Mouse (Mus musculus): Measurements from ENCODE around the gene Impg1.
"Not testable (repeated sequence)": the region's sequence is repeated elsewhere in the genome, so short reads cannot be mapped to it uniquely, and the experiment has no call there.

The Impg1 gene

GRCm38 (mm10) chr9:80344451-80345000 is 120.8 kb downstream of the Impg1 start:
- DNase-seq (ENCODE audit: low read depth, low spot score), result no peak

DNA sequence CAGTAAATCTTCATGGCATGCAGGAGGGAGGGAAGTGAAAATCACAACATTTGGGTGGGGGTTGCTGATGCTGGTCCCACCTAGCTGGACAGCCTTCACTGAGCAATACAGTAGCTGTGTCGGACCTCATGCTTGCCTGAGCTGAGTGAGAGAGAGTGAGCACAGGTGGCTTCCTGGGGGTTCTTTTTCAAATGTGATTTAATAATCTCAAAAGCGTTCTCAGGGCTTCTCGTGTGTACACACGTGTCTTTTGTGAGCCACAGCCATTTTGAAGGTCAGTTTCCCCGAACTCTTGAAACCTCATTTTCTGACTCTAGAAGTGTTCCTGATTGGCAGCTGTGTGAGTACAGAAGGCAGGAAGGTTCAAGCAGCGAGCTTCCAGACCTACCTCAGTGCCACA is 122.8 kb downstream of the Impg1 start:
- DNase-seq (ENCODE audit: low read depth, low spot score), result no peak

GRCm38 (mm10) chr9:80341756-80342155 is 123.5 kb downstream of the Impg1 start:
- no peak for DNase-seq (ENCODE audit: low read depth, low spot score)

GRCm38 (mm10) chr9:80340927-80341326 is 124.4 kb downstream of the Impg1 start:
- no peak for DNase-seq (ENCODE audit: low read depth, low spot score)

DNA sequence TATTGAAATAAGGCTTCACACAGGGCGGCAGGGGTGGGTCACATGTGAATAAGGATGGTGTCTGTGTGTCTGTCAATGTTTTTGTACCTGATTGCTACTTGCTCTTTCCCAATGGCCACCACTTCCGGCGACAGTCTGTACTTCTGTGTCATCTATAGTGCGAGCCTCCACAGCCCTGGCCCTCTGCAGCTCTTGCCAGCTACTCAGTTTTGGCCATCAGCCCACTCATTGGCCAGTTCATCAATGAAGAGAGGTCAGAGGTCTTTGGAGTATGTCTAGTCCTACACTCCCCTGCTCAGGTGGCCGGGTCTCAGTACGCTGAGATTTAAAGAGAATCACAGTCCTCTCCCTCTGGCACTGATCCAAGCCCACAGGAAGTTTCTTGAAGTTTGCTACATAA is 127.3 kb downstream of the Impg1 start:
- no peak for DNase-seq (ENCODE audit: low read depth, low spot score)

DNA sequence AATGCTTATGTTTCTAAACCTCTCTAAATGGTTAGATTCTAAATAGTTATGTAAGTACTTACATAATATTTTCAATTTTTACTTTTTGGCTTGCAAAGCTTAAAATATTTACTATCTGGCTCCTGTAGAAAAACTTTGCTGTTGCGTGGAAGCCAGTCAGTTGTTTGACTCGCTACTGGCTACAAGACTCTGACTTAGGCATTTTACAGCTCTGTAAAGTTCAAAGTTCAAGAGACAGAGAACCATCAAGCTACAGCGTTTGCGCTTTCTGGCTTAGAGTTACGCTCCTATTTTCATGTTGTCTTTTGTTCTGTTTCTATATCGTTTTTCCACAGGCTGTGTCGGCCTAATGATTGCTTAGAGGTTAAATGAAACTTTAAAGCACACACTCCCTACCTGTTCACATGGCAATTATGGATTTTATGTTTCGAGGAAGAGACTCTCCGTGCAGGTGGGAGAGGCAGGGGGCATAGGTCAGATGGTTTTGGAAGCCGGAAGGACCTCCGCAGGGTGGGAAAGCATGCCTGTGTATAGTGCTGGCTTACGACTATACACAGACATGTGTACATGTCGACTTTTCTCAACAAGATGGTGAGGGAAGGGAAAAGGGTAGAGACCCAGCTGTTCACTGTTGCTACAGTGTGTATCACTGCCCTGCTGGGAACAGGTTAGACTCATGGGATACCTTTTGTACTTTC is 129.5 kb downstream of the Impg1 start:
- no peak for DNase-seq (ENCODE audit: low read depth, low spot score)

DNA sequence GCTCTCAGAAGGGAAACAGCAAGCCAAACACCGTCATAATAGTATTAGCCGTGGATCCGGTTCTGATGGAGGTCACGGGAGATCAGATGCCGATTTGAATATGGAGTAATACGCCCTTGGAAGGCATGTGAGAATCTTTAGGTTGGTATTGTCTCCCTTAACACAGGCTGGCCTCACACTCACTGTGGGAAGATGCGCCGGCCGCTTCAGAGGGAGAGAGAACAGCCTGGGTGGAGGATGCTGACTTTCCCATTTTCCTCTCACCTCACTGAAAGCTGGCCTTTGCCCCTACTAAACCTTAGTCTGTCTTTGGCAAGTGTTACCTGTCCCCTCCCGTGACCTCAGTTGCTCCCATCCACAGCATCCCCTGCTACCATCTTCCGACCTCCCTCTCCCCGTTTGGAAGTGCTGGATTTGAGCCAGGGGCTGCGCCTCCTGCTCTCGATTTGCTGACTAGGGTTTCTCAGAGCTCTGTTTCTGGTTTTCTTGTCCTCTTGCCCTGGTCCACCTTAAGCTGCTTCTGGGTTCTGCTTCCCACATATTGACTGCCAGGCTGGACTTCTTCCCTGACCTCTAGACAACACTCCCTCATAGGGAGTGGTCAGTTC is 131.2 kb downstream of the Impg1 start:
- DNase-seq (ENCODE audit: low read depth, low spot score), result no peak

DNA sequence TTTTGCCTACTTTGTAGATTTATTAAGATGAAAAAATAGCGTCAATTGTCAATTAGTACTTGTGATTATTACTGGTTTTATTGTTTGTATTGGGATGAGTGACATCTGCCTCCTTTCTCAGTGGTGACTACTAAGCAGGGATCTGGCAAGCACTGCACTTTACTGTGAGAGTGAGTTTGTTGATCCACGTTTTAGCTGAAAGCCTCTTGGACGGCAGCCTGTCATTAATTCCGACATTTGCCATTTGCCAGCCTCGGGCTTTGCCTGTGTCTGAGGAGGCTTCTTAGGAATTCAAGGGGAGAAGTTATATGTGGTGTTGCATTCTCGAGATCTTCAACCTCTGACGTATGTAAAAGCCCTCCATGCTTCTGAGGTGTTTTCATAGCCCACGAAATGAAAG is 131.8 kb downstream of the Impg1 start:
- no peak for DNase-seq (ENCODE audit: low read depth, low spot score)

- DNase-seq (ENCODE audit: low read depth, low spot score), result no peak
These were observed 133.1 kb downstream of the Impg1 start for GRCm38 (mm10) chr9:80332153-80332552.

GRCm38 (mm10) chr9:80321051-80321887 is 144.0 kb downstream of the Impg1 start:
- not testable (repeated sequence) for DNase-seq (ENCODE audit: low read depth, low spot score)

- no peak for DNase-seq (ENCODE audit: low read depth, low spot score)
These were observed 147.3 kb downstream of the Impg1 start for GRCm38 (mm10) chr9:80318027-80318426.

DNA sequence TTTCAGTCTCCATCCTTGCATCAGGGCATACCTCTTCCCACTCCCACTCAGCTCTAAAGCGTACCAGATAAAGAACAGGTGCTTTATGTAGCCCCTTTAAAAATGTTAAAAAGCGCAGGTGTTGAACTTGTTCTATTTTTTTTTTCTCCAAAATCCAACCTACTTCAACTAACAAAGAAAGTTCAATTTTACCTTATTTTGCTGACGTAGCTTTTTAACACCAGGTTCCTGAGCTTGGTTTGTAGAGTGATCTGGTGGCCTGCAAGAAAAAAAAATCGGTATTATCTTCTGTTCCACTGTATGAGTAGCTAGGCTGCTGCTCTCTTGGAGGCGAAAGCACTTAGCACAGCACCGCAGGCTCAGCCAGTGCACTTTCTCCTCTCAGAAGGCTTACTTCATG is 149.4 kb downstream of the Impg1 start:
- no peak for DNase-seq (ENCODE audit: low read depth, low spot score)

- DNase-seq (ENCODE audit: low read depth, low spot score), result no peak
These were observed 151.7 kb downstream of the Impg1 start for GRCm38 (mm10) chr9:80313610-80314009.

DNA sequence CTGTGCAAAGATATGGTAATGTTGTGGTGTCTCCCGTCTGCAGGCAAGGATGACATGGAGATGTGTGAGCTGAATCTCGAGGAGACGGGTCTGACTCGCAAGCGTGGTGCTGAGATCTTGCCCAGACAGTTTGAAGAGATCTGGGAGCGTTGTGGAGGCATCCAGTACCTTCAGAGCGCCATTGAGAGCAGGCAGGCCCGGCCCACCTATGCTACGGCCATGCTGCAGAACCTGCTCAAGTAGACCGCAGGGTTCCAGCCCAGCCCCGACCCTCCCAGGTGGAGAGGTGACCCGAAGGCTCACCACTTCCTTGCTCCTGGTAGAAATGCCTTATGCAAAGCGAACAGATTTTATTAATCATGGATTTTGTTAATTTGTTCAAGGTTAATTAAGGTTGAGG is 157.7 kb downstream of the Impg1 start:
- no peak for DNase-seq (ENCODE audit: low read depth, low spot score)

GRCm38 (mm10) chr9:80306853-80307252 is 158.4 kb downstream of the Impg1 start:
- DNase-seq (ENCODE audit: low read depth, low spot score), result no peak

- no peak for DNase-seq (ENCODE audit: low read depth, low spot score)
These were observed 158.9 kb downstream of the Impg1 start for GRCm38 (mm10) chr9:80306390-80306789.

GRCm38 (mm10) chr9:80303518-80303917 is 161.8 kb downstream of the Impg1 start:
- no peak for DNase-seq (ENCODE audit: low read depth, low spot score)

- no peak for DNase-seq (ENCODE audit: low read depth, low spot score)
These were observed 166.2 kb downstream of the Impg1 start for GRCm38 (mm10) chr9:80299031-80299430.

- no peak for DNase-seq (ENCODE audit: low read depth, low spot score)
These were observed 169.2 kb downstream of the Impg1 start for GRCm38 (mm10) chr9:80296086-80296485.

DNA sequence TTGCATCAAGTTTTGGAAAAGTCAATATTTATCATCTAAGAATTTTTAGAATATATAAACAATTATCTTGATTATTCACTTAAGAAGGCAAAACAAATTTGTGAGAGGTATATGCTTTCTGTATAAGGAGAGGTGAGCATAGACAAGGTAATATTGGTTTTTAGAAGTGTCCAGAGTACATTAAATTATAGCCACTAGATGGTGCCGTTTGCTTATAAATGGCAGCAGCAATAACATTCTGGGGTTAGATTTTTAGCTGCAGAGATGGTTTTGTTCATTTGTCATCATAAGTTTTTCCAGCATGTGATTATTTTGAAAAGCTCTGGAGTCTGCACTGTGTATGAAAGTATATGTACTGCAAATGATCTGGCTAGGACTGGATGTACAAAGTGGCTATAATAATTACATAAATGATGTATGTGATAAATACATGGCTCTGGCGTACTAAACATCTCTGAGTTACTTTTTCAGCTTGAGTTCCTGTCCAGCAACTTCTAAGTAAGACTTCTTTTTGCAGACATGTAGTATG is 172.2 kb downstream of the Impg1 start:
- no peak for DNase-seq (ENCODE audit: low read depth, low spot score)

- no peak for DNase-seq (ENCODE audit: low read depth, low spot score)
These were observed 178.4 kb downstream of the Impg1 start for GRCm38 (mm10) chr9:80286845-80287244.

GRCm38 (mm10) chr9:80284539-80285174 is 180.6 kb downstream of the Impg1 start:
- no peak for DNase-seq (ENCODE audit: low read depth, low spot score)

All from c-Kit-negative CD71-positive TER-119-positive erythroid progenitor cells, embryonic 14.5 days (primary cell).